Mouse (Mus musculus) G1E (cell line): ENCODE measurements around the gene Lcn2. TPM values are rescaled to one million over a fixed set of nuclear protein-coding genes. Genes with fewer than 3 reads are reported as not detected.
A peak's percentile ranks its signal among the peaks of the same experiment; 100 is the strongest.
"Not testable (repeated sequence)": the region's sequence is repeated elsewhere in the genome, so short reads cannot be mapped to it uniquely, and the experiment has no call there.

Source experiments
- ATAC-seq: 2 replicates; pipeline ENCODE4 v1.8.0; 2016; ENCODE audit warnings: mild to moderate bottlenecking; ENCODE audit not compliant: insufficient number of reproducible peaks, poor library complexity, low FRiP score, severe bottlenecking; ENCODE audit errors: extremely low read depth
- DNase-seq: peaks from one replicate; pipeline ENCODE4 v3.0.0; 2012; ENCODE audit warnings: low spot score
- H3K27me3 ChIP-seq: 2 replicates; pipeline ENCODE4 v1.6.1; 2012; ENCODE audit warnings: mild to moderate bottlenecking, low read length, inconsistent platforms; ENCODE audit not compliant: insufficient read depth
- H3K36me3 ChIP-seq: replicated peaks from 2 replicates; pipeline ENCODE3; 2012; ENCODE audit warnings: mild to moderate bottlenecking, inconsistent platforms
- H3K4me1 ChIP-seq: 2 replicates; pipeline ENCODE4 v1.6.1; 2012; ENCODE audit warnings: low read depth, low read length, inconsistent platforms, mixed read lengths; ENCODE audit not compliant: insufficient read depth
- H3K4me3 ChIP-seq: 2 replicates; pipeline ENCODE4 v1.5.1; 2012; ENCODE audit warnings: low read depth, mild to moderate bottlenecking, inconsistent platforms, low read length, moderate library complexity, mixed read lengths
- H3K9me3 ChIP-seq: replicated peaks from 2 replicates; pipeline ENCODE4 v1.6.1; 2012; ENCODE audit warnings: inconsistent platforms
- CTCF ChIP-seq: IDR thresholded peaks from 2 replicates; pipeline ENCODE4 v1.5.1; 2012; ENCODE audit warnings: low read depth, low read length, inconsistent platforms, mixed read lengths
- GATA1 ChIP-seq: IDR thresholded peaks from 2 replicates; pipeline ENCODE4 v1.6.1; 2012; ENCODE audit warnings: borderline replicate concordance, low read length, inconsistent platforms, mixed read lengths
- GATA2 ChIP-seq: IDR thresholded peaks from 2 replicates; pipeline ENCODE4 v1.6.1; 2012; ENCODE audit warnings: low read depth, low read length, inconsistent platforms, borderline replicate concordance
- POLR2AphosphoS5 ChIP-seq: IDR thresholded peaks from 2 replicates; pipeline ENCODE4 v1.6.1; 2012; ENCODE audit warnings: low read depth, low read length, inconsistent platforms; ENCODE audit not compliant: insufficient replicate concordance
- TAL1 ChIP-seq: conservative IDR thresholded peaks from 2 replicates; pipeline ENCODE4 v1.6.1; 2012; ENCODE audit warnings: low read depth, low read length, inconsistent platforms, mixed read lengths
- polyA plus RNA-seq: library from polyadenylated mRNA; stranded (reverse); fragments of >175 nt; gene quantifications from 2 replicates; pipeline ENCODE4 v1.2.3, GENCODE M21; 2012
- total RNA-seq, 2 experiments: library from RNA; stranded (forward) in 1 of 2; stranded (reverse) in 1 of 2; fragments of 200-1000 nt in 1 of 2; fragments of >200 nt in 1 of 2; fragmentation: Nextera tagmentation in 1 of 2; gene quantifications; 2 replicates each; pipeline ENCODE4 v1.2.3; 2014 to 2017

Lcn2 gene
- total and polyA plus RNA-seq, 3 experiments, result 0.05 TPM; not detected in 2

GRCm38 (mm10) chr2:32375317-32375940 is 12.6 kb downstream of the Lcn2 start:
- Histone ChIP-seq H3K27me3 (no peaks in the 10 kb centered on the region), H3K4me3 (no peak overlapping the region), H3K9me3 (no peaks in the 10 kb centered on the region), H3K4me1 (peaks cover 5% of the 10 kb centered on the region), H3K36me3 (peaks cover 97% of the 10 kb centered on the region)
- ATAC-seq (no peak), DNase-seq (no peak)
- TF ChIP-seq TAL1, result no peak
- TF ChIP-seq CTCF, result no peak
- no peak for TF ChIP-seq POLR2AphosphoS5
- TF ChIP-seq GATA2, result no peak
- no peak for TF ChIP-seq GATA1

- H3K36me3 ChIP-seq, result peaks cover 97% of the 10 kb centered on the region
- TF ChIP-seq TAL1 (no peak), POLR2AphosphoS5 (no peak), GATA2 (no peak), GATA1 (no peak), CTCF (no peak)
- no peak for ATAC-seq
- peaks cover 3% of the 10 kb centered on the region; the same call in 1 of the 2 replicates for H3K4me1 ChIP-seq
- DNase-seq, result no peak
- H3K27me3 ChIP-seq, result no peaks in the 10 kb centered on the region
- H3K4me3 ChIP-seq, result no peak overlapping the region
- no peaks in the 10 kb centered on the region for H3K9me3 ChIP-seq
Observed at GRCm38 (mm10) chr2:32374191-32374590, 13.9 kb downstream of the Lcn2 start.

DNA sequence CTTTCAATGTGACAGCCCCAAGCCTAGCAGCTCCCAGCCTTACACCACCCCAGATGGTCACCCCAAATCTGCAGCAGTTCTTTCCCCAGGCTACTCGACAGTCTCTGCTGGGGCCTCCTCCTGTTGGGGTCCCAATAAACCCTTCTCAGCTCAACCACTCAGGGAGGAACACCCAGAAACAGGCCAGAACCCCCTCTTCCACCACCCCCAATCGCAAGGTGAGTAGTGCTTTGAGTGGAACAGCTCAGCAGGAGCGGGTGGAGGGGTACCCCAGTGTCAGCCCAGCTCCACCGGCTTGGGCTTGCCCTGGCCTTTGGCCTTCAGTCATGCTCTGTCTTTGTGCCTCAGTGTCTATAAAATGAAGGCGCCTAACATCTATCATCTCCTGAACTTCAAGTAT is 20.7 kb downstream of the Lcn2 start:
- H3K4me3 ChIP-seq, result no peak overlapping the region
- no peaks in the 10 kb centered on the region for H3K27me3 ChIP-seq
- DNase-seq, result no peak
- no peaks in the 10 kb centered on the region for H3K9me3 ChIP-seq
- H3K4me1 ChIP-seq, result peaks cover 27% of the 10 kb centered on the region
- no peak for ATAC-seq
- TF ChIP-seq GATA2, result no peak
- TF ChIP-seq CTCF, result no peak
- TF ChIP-seq TAL1, result no peak
- no peak for TF ChIP-seq GATA1
- TF ChIP-seq POLR2AphosphoS5, result no peak
- peaks cover 83% of the 10 kb centered on the region for H3K36me3 ChIP-seq

- peaks cover 51% of the 10 kb centered on the region for H3K36me3 ChIP-seq
- no peak for DNase-seq
- peaks cover 38% of the 10 kb centered on the region for H3K4me1 ChIP-seq
- peaks cover 14% of the 10 kb centered on the region for H3K27me3 ChIP-seq
- no peak for ATAC-seq
- H3K4me3 ChIP-seq, result peak overlapping the region; percentile 89; the same call in 1 of the 2 replicates
- no peaks in the 10 kb centered on the region for H3K9me3 ChIP-seq
- TF ChIP-seq POLR2AphosphoS5, result no peak
- no peak for TF ChIP-seq GATA2
- no peak for TF ChIP-seq GATA1
- TF ChIP-seq CTCF, result no peak
- no peak for TF ChIP-seq TAL1
Observed at GRCm38 (mm10) chr2:32364121-32364520, 23.9 kb downstream of the Lcn2 start.

GRCm38 (mm10) chr2:32363376-32364106 is 24.5 kb downstream of the Lcn2 start:
- H3K4me3 ChIP-seq, result peak overlapping the region; percentile 89

GRCm38 (mm10) chr2:32362817-32363340 is 25.2 kb downstream of the Lcn2 start:
- Histone ChIP-seq H3K27me3 (peaks cover 25% of the 10 kb centered on the region), H3K9me3 (no peaks in the 10 kb centered on the region), H3K4me3 (peak overlapping the region; percentile 89), H3K36me3 (peaks cover 43% of the 10 kb centered on the region), H3K4me1 (peaks cover 43% of the 10 kb centered on the region)
- peak; percentile 47 for ATAC-seq
- TF ChIP-seq GATA2 (no peak), GATA1 (no peak), CTCF (peak; percentile 79), POLR2AphosphoS5 (no peak)
- DNase-seq, result peak; percentile 88

More at GRCm38 (mm10) chr2:32363376-32364106, 24.5 kb downstream of the Lcn2 start:
- TF ChIP-seq CTCF, result no peak
- TF ChIP-seq GATA1, result no peak
- no peak for TF ChIP-seq TAL1
- no peak for TF ChIP-seq POLR2AphosphoS5
- no peak for TF ChIP-seq GATA2
- ATAC-seq (peak; percentile 48), DNase-seq (peak; percentile 45)
- Histone ChIP-seq H3K4me1 (peaks cover 38% of the 10 kb centered on the region), H3K9me3 (no peaks in the 10 kb centered on the region), H3K36me3 (peaks cover 48% of the 10 kb centered on the region), H3K27me3 (peaks cover 19% of the 10 kb centered on the region)

DNA sequence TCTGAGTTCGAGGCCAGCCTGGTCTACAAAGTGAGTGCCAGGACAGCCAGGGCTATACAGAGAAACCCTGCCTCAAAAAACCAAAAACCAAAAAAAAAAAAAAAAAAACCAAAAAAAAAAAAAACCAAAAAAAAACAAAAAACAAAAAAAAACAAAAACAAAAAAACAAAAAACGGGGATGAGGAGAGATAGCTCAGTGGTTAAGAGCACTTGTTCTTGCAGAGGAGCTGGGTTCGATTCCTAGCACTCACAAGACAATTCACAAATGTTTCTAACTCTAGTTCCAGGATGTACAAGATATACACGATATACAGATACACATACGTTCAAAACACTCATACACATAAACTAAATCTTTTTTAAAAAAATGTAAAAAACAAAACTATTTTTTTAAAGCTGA is 25.8 kb downstream of the Lcn2 start:
- H3K4me1 ChIP-seq, result peaks cover 46% of the 10 kb centered on the region
- not testable (repeated sequence) for ATAC-seq, DNase-seq, H3K9me3 ChIP-seq
- H3K4me3 ChIP-seq, result peak overlapping the region; percentile 89
- peaks cover 31% of the 10 kb centered on the region for H3K27me3 ChIP-seq
- H3K36me3 ChIP-seq, result peaks cover 37% of the 10 kb centered on the region
